Mouse (Mus musculus) urinary bladder, adult 18-20 months (tissue): ENCODE results near the gene Psmc1.
A peak's percentile ranks its signal among the peaks of the same experiment; 100 is the strongest.

Experiments
- DNase-seq, 2 experiments: peaks; one replicate each; pipeline ENCODE4 v3.0.0; 2022; ENCODE audit warnings: low spot score in 2 of 2, mixed read lengths in 2 of 2

The Psmc1 gene

DNA sequence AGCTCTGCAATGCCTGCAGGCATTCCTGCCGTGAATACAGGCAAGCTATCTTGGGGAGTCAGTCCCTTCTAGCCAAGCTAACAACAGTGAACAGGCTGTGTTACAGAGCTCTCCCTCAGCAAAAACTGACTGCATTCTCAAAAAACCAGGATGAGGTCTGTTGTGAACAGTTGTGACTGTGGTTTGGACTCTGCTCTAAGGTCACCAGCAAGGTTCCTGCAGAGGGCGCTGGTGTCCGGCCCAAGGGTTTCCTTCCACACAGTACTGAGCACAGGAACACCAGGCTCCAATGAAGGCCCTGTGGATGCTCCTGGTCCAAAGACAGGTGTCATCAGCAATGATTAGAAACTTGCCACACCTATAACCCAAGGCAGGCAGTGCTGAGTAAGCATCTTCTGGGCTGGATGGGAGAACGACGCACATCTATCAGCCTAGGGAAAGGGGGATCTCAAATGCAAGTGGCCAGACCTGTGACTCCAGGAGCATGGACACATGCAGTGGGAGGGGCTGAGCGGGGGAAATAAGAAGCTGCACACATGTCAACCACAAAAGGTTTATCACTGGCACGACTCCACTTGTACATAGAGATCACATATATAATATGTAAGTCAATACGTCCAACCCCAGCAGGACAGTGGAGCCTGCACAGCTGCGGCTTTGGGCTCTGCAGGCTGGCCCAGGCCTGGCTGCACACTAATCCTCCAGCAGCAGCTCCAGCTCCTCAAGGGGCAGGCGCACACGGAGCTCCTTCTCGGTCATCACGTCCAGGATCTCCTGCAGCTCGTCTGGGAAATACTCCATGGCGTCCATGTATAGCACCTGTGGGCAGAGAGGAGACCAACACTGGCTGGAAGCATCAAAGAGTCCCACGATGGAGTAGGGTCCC lies 15.2 kb downstream of the Psmc1 start:
- DNase-seq = no peak

GRCm38 (mm10) chr12:100126968-100127865 lies 17.3 kb downstream of the Psmc1 start:
- DNase-seq = no peak

GRCm38 (mm10) chr12:100127866-100128480 lies 18.0 kb downstream of the Psmc1 start:
- DNase-seq = peak in 1 of 2 experiments; percentile 20

GRCm38 (mm10) chr12:100128522-100128921 lies 18.6 kb downstream of the Psmc1 start:
- no peak for DNase-seq

DNA sequence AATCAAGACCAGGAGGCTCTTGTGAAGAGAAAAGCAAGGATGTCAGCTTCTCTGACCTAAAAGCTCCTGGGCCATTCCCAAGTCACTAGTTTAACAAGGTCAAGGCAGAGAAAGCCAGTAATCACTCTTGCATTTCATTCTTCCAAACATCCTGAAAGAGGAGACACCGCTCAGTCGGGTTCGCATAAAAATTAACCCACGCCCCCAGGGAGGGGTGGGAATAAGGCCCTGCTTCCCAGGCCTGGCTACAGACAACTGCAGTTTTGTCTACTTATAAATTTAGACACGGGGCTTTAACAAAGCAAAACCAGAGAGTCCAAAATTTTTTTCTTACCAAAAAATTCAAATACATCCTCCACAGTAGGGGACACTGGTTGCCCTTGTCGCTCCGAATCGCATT lies 19.0 kb downstream of the Psmc1 start:
- no peak for DNase-seq

DNA sequence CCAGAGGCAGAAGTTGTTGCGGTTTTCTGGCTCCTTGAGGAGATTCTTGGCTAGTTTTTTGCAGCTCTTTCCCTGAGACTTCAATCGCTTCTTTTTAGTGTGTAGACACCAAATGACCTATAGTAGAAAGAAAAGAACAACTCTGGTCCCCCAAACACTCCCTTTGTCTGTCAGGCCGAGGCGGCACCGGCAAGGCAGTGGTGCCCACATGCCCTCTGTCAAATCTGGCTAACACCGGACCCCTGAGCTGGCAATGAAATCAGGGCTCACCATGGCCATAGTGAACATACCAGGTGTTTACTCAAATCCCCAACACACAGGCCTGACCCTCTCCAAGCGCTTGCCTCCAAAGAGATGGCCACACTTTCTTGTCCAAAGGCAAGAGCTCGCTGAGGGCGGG lies 21.2 kb downstream of the Psmc1 start:
- DNase-seq = no peak

GRCm38 (mm10) chr12:100131655-100132054 lies 21.7 kb downstream of the Psmc1 start:
- peak in 1 of 2 experiments; percentile 34 for DNase-seq

- DNase-seq = no peak
These were observed 24.5 kb downstream of the Psmc1 start for GRCm38 (mm10) chr12:100134395-100134936.

DNA sequence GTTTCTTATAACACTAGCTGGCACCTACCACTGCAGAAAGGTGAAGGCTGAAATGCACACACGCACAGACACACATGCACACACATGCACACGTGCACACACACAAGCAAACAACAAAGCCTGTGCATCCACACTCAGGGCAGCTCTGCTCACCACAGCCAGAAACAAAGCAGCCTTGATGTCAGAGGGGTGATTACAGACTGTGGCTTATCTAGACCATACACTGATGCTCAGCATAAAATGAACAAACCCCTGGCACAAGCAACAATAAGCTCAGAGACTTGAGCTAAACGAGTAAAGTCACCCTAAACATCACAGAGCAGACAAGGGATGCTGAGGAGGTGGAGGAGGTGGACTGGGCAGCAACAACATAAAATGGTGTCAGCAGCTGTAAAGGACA lies 25.2 kb downstream of the Psmc1 start:
- DNase-seq = no peak

DNA sequence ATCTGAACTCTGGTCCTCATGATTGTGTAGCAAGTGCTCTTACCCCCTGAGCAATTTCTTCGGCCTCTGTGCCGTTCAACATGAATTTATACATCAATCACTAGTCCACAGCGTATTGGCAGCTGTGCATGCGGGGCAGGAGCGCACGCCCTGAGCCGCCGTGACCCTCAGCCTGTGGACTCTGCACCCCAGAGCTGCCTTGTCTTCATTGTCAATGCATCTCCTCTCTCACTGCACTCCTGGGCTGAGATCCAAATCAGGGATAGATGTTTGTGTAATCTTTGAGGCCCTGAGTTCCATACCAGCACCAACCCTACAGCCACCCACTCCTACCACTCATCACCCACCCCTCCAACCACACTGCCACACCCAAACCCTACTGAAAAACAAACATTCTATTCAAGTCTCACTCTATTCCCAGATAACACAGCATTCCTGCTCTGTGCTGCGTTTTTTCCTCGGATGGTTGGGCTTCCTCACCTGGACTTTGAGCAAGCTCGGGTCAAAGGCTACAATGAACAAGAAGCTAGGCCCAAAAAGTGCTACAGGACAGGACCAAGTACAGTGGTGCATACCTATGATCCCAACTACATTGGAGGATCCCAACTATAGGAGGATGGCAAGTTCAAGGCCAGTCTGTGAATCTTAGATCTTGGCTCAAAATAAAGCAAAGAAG lies 33.0 kb downstream of the Psmc1 start:
- no peak for DNase-seq

- DNase-seq = no peak
These were observed 33.8 kb downstream of the Psmc1 start for GRCm38 (mm10) chr12:100143737-100144136.

DNA sequence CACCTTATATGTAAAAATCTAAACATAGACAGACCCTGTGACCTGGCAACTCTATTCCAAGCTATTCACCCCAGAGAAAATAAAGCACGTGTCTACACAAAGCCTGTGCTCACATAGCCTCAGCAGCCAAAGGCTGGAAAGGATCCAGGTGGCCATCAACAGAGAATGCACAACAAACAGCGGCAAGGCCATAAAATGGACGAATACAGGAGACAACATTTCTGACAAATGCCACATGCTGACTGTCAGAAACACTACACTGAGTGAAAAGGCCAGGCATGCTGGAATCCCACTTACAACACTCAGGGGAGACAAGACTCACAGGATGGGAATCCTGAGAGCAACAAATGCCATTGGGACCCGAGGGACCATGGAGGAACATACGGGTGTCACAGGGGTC lies 34.3 kb downstream of the Psmc1 start:
- no peak for DNase-seq

DNA sequence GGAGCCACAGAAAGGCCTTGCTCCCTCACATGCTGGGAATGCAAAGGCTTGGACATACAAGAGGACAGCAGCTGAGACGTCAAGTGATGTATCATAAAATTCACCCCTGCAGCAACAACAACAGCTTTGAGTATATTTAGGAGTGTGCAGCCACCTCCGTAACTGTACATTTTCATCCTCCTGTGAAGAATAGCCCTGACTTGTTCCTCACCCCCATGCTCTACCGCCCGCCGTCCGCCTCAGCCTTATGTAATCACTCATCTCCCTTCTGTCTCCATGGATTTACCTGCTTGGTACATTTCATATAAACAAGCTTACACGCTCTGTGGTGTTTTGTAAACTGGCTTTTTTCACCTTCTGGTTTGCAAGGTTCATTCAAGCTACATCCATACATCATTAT lies 42.5 kb downstream of the Psmc1 start:
- no peak for DNase-seq

DNA sequence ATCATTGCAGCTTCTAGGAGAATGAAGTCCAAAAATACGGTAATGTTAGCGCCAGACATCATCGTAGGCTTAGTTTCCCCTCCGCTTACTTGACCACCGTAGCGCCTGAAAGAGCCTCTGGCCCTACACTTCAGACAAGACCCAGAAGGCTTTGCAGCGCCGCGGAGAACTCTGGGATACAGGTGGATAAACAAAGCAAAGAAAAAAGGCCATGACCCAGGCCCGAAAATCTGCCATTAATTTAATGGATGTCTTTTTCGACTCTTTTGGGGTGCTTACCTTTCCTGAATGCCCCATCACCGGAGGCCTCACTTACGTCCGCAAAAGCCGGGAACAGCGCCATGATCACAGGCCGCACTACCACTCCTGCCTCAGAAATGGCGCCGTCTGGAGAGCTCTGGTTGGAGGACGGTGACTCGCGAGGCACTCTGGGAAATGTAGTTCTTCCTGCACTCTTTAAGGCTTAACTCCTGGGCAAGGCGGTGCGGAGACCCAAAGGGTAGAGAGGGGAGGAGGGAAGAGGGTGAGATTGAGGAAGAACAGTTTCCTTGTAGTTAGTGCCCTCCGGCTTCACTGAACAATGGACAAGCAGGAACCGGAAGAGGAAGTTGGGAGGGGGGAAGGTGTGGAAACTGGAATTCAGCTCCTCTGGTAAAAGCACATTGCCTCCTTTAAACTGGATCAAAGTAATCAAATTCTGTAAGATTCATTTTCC lies 49.5 kb downstream of the Psmc1 start, which contains the start of gene Nrde2:
Nrde2 (minus strand) TSS at position 393 of the 715 bp plus-strand sequence.
- DNase-seq = peak; percentile 81 to 86

GRCm38 (mm10) chr12:100164991-100165500 lies 55.1 kb downstream of the Psmc1 start:
- no peak for DNase-seq

GRCm38 (mm10) chr12:100166177-100166576 lies 56.2 kb downstream of the Psmc1 start:
- no peak for DNase-seq

GRCm38 (mm10) chr12:100166939-100167338 lies 57.0 kb downstream of the Psmc1 start:
- no peak for DNase-seq

- no peak for DNase-seq
These were observed 57.5 kb downstream of the Psmc1 start for GRCm38 (mm10) chr12:100167502-100167901.

DNA sequence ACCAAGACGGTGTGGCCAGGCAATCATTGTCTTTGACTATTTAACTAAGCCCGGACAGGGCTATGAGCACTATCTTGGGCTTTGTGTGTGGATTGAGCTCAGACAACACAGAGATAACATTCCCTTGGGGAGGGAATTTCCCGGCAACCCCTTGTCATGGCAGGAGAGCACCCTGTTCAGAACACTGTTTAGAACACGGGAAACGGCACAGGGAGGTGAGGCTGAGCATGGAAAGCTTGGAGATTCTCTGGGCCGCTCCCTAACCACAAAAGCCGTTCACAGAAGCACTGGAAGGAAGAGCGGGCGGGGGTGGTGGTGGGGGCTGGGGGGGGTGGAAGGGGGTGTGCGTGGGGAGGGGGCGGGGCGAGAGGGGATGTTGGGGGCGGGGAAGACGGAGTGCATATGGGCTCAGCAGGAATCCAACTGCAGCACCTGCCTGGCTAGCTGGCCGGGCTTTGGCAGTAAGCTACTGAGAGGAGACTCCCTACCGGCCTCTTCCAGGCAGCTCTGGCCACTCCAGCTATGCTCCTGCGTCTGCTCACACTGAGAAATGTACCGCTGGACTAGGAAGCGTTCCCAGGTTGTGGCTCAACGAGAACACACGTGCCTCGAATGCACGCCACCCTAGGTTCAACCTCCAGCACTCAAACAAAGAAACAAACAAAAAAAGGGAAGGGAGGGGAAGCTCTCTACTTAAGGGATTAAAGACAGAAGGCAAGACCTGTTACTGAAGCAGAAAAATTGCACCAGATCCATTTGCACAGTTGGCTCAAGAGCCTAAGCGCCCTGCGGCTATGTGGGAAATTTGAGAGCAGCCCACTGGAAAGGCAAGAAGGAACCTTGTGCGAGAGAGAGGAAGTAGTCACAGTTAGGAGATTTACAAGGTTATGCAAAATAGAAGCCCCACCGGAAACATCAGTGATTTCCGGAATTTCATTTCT lies 58.2 kb downstream of the Psmc1 start:
- no peak for DNase-seq
